Mouse (Mus musculus): Measurements from ENCODE around the gene Phf5a. TPM values are rescaled to one million over a fixed set of nuclear protein-coding genes. Genes with fewer than 3 reads are reported as not detected.

Phf5a gene
- polyA plus RNA-seq (2015; fragmentation: Nextera tagmentation; extraction: Ambion mirVana) = 63.1 and 72.5 TPM in 2 replicates

GRCm38 (mm10) chr15:81871604-81872261, at the start of gene Phf5a:
Gene Phf5a (minus strand): TSS chr15:81871911.

GRCm38 (mm10) chr15:81872262-81873136, 788 bp upstream of the Phf5a start, which contains the start of gene Aco2:
Gene Aco2 (plus strand): TSS chr15:81872309.

GRCm38 (mm10) chr15:81858517-81859329, 13.0 kb downstream of the Phf5a start, which contains the start of gene Tob2:
Gene Tob2 (minus strand): TSS chr15:81858796.

Other genes with a start within 250 kb of the Phf5a start
- 11.4 and 14.0 TPM in 2 replicates for gene L3mbtl2, start 208.0 kb downstream of the Phf5a start, polyA plus RNA-seq (2015; fragmentation: Nextera tagmentation; extraction: Ambion mirVana)
- 1.4 and 1.6 TPM in 2 replicates for gene Chadl, start 174.6 kb downstream of the Phf5a start, polyA plus RNA-seq (2015; fragmentation: Nextera tagmentation; extraction: Ambion mirVana)
- 10.9 and 13.8 TPM in 2 replicates for gene Zc3h7b, start 126.9 kb downstream of the Phf5a start, polyA plus RNA-seq (2015; fragmentation: Nextera tagmentation; extraction: Ambion mirVana)
- 27.8 and 34.2 TPM in 2 replicates for gene Rangap1, start 126.4 kb downstream of the Phf5a start, polyA plus RNA-seq (2015; fragmentation: Nextera tagmentation; extraction: Ambion mirVana)
- gene Tef, start 69.5 kb downstream of the Phf5a start, polyA plus RNA-seq (2015; fragmentation: Nextera tagmentation; extraction: Ambion mirVana) = 15.8 and 17.3 TPM in 2 replicates
- 14.3 and 16.8 TPM in 2 replicates for gene Tob2, start 13.1 kb downstream of the Phf5a start, polyA plus RNA-seq (2015; fragmentation: Nextera tagmentation; extraction: Ambion mirVana)
- gene Aco2, start 398 bp upstream of the Phf5a start, polyA plus RNA-seq (2015; fragmentation: Nextera tagmentation; extraction: Ambion mirVana) = 122 and 139 TPM in 2 replicates
- gene Polr3h, start 54.3 kb upstream of the Phf5a start, polyA plus RNA-seq (2015; fragmentation: Nextera tagmentation; extraction: Ambion mirVana) = 50.2 and 53.4 TPM in 2 replicates
- gene Csdc2, start 64.8 kb upstream of the Phf5a start, polyA plus RNA-seq (2015; fragmentation: Nextera tagmentation; extraction: Ambion mirVana) = 33.4 and 35.6 TPM in 2 replicates
- gene Pmm1, start 89.0 kb upstream of the Phf5a start, polyA plus RNA-seq (2015; fragmentation: Nextera tagmentation; extraction: Ambion mirVana) = 33.4 and 34.9 TPM in 2 replicates
- gene 1700029P11Rik, start 108.6 kb upstream of the Phf5a start, polyA plus RNA-seq (2015; fragmentation: Nextera tagmentation; extraction: Ambion mirVana) = not detected in 2 replicates
- 31.5 and 34.8 TPM in 2 replicates for gene Xrcc6, start 115.9 kb upstream of the Phf5a start, polyA plus RNA-seq (2015; fragmentation: Nextera tagmentation; extraction: Ambion mirVana)
- 15.0 and 17.9 TPM in 2 replicates for gene Desi1, start 162.0 kb upstream of the Phf5a start, polyA plus RNA-seq (2015; fragmentation: Nextera tagmentation; extraction: Ambion mirVana)
- gene Snu13, start 175.7 kb upstream of the Phf5a start, polyA plus RNA-seq (2015; fragmentation: Nextera tagmentation; extraction: Ambion mirVana) = 127 and 135 TPM in 2 replicates
- not detected in 2 replicates for gene 4930407I10Rik, start 187.2 kb upstream of the Phf5a start, polyA plus RNA-seq (2015; fragmentation: Nextera tagmentation; extraction: Ambion mirVana)
- 0.31 and 0.35 TPM in 2 replicates for gene Mei1, start 198.1 kb upstream of the Phf5a start, polyA plus RNA-seq (2015; fragmentation: Nextera tagmentation; extraction: Ambion mirVana)

Measured in urinary bladder, postnatal 0 days (tissue).